Mouse (Mus musculus): ENCODE data around the gene 2900011O08Rik. TPM values are rescaled to one million over a fixed set of nuclear protein-coding genes. Genes with fewer than 3 reads are reported as not detected.
"Not testable (repeated sequence)": the region's sequence is repeated elsewhere in the genome, so short reads cannot be mapped to it uniquely, and the experiment has no call there.

2900011O08Rik gene
- polyA plus RNA-seq, 1 experiment from 2014 or later = 12.6 TPM

- Histone ChIP-seq H3K4me1 (ENCODE audit: control insufficient read depth, insufficient read depth, low read length) (no peaks in the 10 kb centered on the region), H3K4me3 (ENCODE audit: low read depth, low read length) (no peak overlapping the region), H3K27me3 (ENCODE audit: control insufficient read depth, insufficient read depth, low read length) (no peaks in the 10 kb centered on the region), H3K36me3 (replicated peaks; ENCODE audit: control insufficient read depth, insufficient read depth, low read depth, low read length) (no peaks in the 10 kb centered on the region), H3K9ac (replicated peaks; ENCODE audit: low read length) (no peak overlapping the region), H3K4me2 (ENCODE audit: low read depth, low read length) (no peak overlapping the region), H3K27ac (replicated peaks; ENCODE audit: low read depth, low read length) (no peak overlapping the region), H3K9me3 (replicated peaks; ENCODE audit: control insufficient read depth, low read length) (no peaks in the 10 kb centered on the region)
- DNase-seq (ENCODE audit: low spot score) (no peak), ATAC-seq (replicated peaks; ENCODE audit: insufficient number of reproducible peaks, low FRiP score, low TSS enrichment, low read depth) (no peak)
- WGBS = 77% methylated on average over 3 of the region's 3 CpGs
These were observed 35.2 kb upstream of the 2900011O08Rik start for GRCm38 (mm10) chr16:13951245-13951644.

GRCm38 (mm10) chr16:13962053-13962452 lies 24.4 kb upstream of the 2900011O08Rik start:
- Histone ChIP-seq H3K27ac (replicated peaks; ENCODE audit: low read depth, low read length) (no peak overlapping the region), H3K4me3 (ENCODE audit: low read depth, low read length) (no peak overlapping the region), H3K9me3 (replicated peaks; ENCODE audit: control insufficient read depth, low read length) (no peaks in the 10 kb centered on the region), H3K27me3 (ENCODE audit: control insufficient read depth, insufficient read depth, low read length) (no peaks in the 10 kb centered on the region), H3K9ac (replicated peaks; ENCODE audit: low read length) (no peak overlapping the region), H3K36me3 (replicated peaks; ENCODE audit: control insufficient read depth, insufficient read depth, low read depth, low read length) (no peaks in the 10 kb centered on the region), H3K4me2 (ENCODE audit: low read depth, low read length) (no peak overlapping the region), H3K4me1 (ENCODE audit: control insufficient read depth, insufficient read depth, low read length) (no peaks in the 10 kb centered on the region)
- 29% methylated on average over 1 of the region's 1 CpGs for WGBS
- no peak for DNase-seq (ENCODE audit: low spot score)
- ATAC-seq (replicated peaks; ENCODE audit: insufficient number of reproducible peaks, low FRiP score, low TSS enrichment, low read depth) = no peak

GRCm38 (mm10) chr16:13969096-13969495 lies 17.3 kb upstream of the 2900011O08Rik start:
- no peak overlapping the region for H3K4me2 ChIP-seq (ENCODE audit: low read depth, low read length)
- no peaks in the 10 kb centered on the region for H3K4me1 ChIP-seq (ENCODE audit: control insufficient read depth, insufficient read depth, low read length)
- H3K4me3 ChIP-seq (ENCODE audit: low read depth, low read length) = no peak overlapping the region

GRCm38 (mm10) chr16:13972051-13972450 lies 14.4 kb upstream of the 2900011O08Rik start:
- H3K4me1 ChIP-seq (ENCODE audit: control insufficient read depth, insufficient read depth, low read length) = no peaks in the 10 kb centered on the region
- no peak overlapping the region for H3K27ac ChIP-seq (replicated peaks; ENCODE audit: low read depth, low read length)
- no peak overlapping the region for H3K9ac ChIP-seq (replicated peaks; ENCODE audit: low read length)
- ATAC-seq (replicated peaks; ENCODE audit: insufficient number of reproducible peaks, low FRiP score, low TSS enrichment, low read depth) (no peak), DNase-seq (ENCODE audit: low spot score) (no peak)
- no peaks in the 10 kb centered on the region for H3K9me3 ChIP-seq (replicated peaks; ENCODE audit: control insufficient read depth, low read length)
- WGBS = 88% methylated on average over 8 of the region's 8 CpGs
- no peaks in the 10 kb centered on the region for H3K27me3 ChIP-seq (ENCODE audit: control insufficient read depth, insufficient read depth, low read length)
- no peak overlapping the region for H3K4me3 ChIP-seq (ENCODE audit: low read depth, low read length)
- no peaks in the 10 kb centered on the region for H3K36me3 ChIP-seq (replicated peaks; ENCODE audit: control insufficient read depth, insufficient read depth, low read depth, low read length)
- H3K4me2 ChIP-seq (ENCODE audit: low read depth, low read length) = no peak overlapping the region

More at GRCm38 (mm10) chr16:13969096-13969495, 17.3 kb upstream of the 2900011O08Rik start:
- Histone ChIP-seq H3K9me3 (replicated peaks; ENCODE audit: control insufficient read depth, low read length) (no peaks in the 10 kb centered on the region), H3K27ac (replicated peaks; ENCODE audit: low read depth, low read length) (no peak overlapping the region), H3K9ac (replicated peaks; ENCODE audit: low read length) (no peak overlapping the region), H3K36me3 (replicated peaks; ENCODE audit: control insufficient read depth, insufficient read depth, low read depth, low read length) (no peaks in the 10 kb centered on the region), H3K27me3 (ENCODE audit: control insufficient read depth, insufficient read depth, low read length) (no peaks in the 10 kb centered on the region)
- 94% methylated on average over 1 of the region's 1 CpGs for whole genome bisulfite sequencing
- ATAC-seq (replicated peaks; ENCODE audit: insufficient number of reproducible peaks, low FRiP score, low TSS enrichment, low read depth) (no peak), DNase-seq (ENCODE audit: low spot score) (no peak)

- not testable (repeated sequence) for H3K9ac ChIP-seq (replicated peaks; ENCODE audit: low read length); H3K4me3 ChIP-seq (ENCODE audit: low read depth, low read length); DNase-seq (ENCODE audit: low spot score); H3K36me3 ChIP-seq (replicated peaks; ENCODE audit: control insufficient read depth, insufficient read depth, low read depth, low read length); H3K9me3 ChIP-seq (replicated peaks; ENCODE audit: control insufficient read depth, low read length); H3K4me1 ChIP-seq (ENCODE audit: control insufficient read depth, insufficient read depth, low read length); H3K4me2 ChIP-seq (ENCODE audit: low read depth, low read length); ATAC-seq (replicated peaks; ENCODE audit: insufficient number of reproducible peaks, low FRiP score, low TSS enrichment, low read depth); H3K27me3 ChIP-seq (ENCODE audit: control insufficient read depth, insufficient read depth, low read length); H3K27ac ChIP-seq (replicated peaks; ENCODE audit: low read depth, low read length)
- 80% methylated on average over 4 of the region's 4 CpGs for WGBS
These were observed 10.0 kb upstream of the 2900011O08Rik start for GRCm38 (mm10) chr16:13976358-13976896.

GRCm38 (mm10) chr16:13977026-13977425 lies 9.4 kb upstream of the 2900011O08Rik start:
- 54% methylated on average over 1 of the region's 1 CpGs for WGBS
- ATAC-seq (replicated peaks; ENCODE audit: insufficient number of reproducible peaks, low FRiP score, low TSS enrichment, low read depth); DNase-seq (ENCODE audit: low spot score): not testable (repeated sequence)

GRCm38 (mm10) chr16:13981726-13982125 lies 4.7 kb upstream of the 2900011O08Rik start:
- not testable (repeated sequence) for H3K9me3 ChIP-seq (replicated peaks; ENCODE audit: control insufficient read depth, low read length); DNase-seq (ENCODE audit: low spot score); H3K4me1 ChIP-seq (ENCODE audit: control insufficient read depth, insufficient read depth, low read length); H3K36me3 ChIP-seq (replicated peaks; ENCODE audit: control insufficient read depth, insufficient read depth, low read depth, low read length); H3K4me2 ChIP-seq (ENCODE audit: low read depth, low read length); H3K9ac ChIP-seq (replicated peaks; ENCODE audit: low read length); H3K27ac ChIP-seq (replicated peaks; ENCODE audit: low read depth, low read length); H3K4me3 ChIP-seq (ENCODE audit: low read depth, low read length); ATAC-seq (replicated peaks; ENCODE audit: insufficient number of reproducible peaks, low FRiP score, low TSS enrichment, low read depth); H3K27me3 ChIP-seq (ENCODE audit: control insufficient read depth, insufficient read depth, low read length)
- WGBS = 73% methylated on average over 3 of the region's 3 CpGs

More at GRCm38 (mm10) chr16:13977026-13977425, 9.4 kb upstream of the 2900011O08Rik start:
- H3K36me3 ChIP-seq (replicated peaks; ENCODE audit: control insufficient read depth, insufficient read depth, low read depth, low read length); H3K27me3 ChIP-seq (ENCODE audit: control insufficient read depth, insufficient read depth, low read length); H3K4me1 ChIP-seq (ENCODE audit: control insufficient read depth, insufficient read depth, low read length); H3K4me3 ChIP-seq (ENCODE audit: low read depth, low read length); H3K9me3 ChIP-seq (replicated peaks; ENCODE audit: control insufficient read depth, low read length); H3K4me2 ChIP-seq (ENCODE audit: low read depth, low read length); H3K27ac ChIP-seq (replicated peaks; ENCODE audit: low read depth, low read length); H3K9ac ChIP-seq (replicated peaks; ENCODE audit: low read length): not testable (repeated sequence)

- no peak overlapping the region for H3K9ac ChIP-seq (replicated peaks; ENCODE audit: low read length)
- H3K9me3 ChIP-seq (replicated peaks; ENCODE audit: control insufficient read depth, low read length) = no peaks in the 10 kb centered on the region
- DNase-seq (ENCODE audit: low spot score) (no peak), ATAC-seq (replicated peaks; ENCODE audit: insufficient number of reproducible peaks, low FRiP score, low TSS enrichment, low read depth) (no peak)
- H3K4me3 ChIP-seq (ENCODE audit: low read depth, low read length) = no peak overlapping the region
- no peaks in the 10 kb centered on the region for H3K4me1 ChIP-seq (ENCODE audit: control insufficient read depth, insufficient read depth, low read length)
- no peaks in the 10 kb centered on the region for H3K36me3 ChIP-seq (replicated peaks; ENCODE audit: control insufficient read depth, insufficient read depth, low read depth, low read length)
- no peak overlapping the region for H3K4me2 ChIP-seq (ENCODE audit: low read depth, low read length)
- no peak overlapping the region for H3K27ac ChIP-seq (replicated peaks; ENCODE audit: low read depth, low read length)
- WGBS = 92% methylated on average over 5 of the region's 5 CpGs
- no peaks in the 10 kb centered on the region for H3K27me3 ChIP-seq (ENCODE audit: control insufficient read depth, insufficient read depth, low read length)
These were observed 3.2 kb upstream of the 2900011O08Rik start for GRCm38 (mm10) chr16:13983161-13983560.

All from embryonic facial prominence, embryonic 11.5 days (tissue).